In the genomic region with DNA sequence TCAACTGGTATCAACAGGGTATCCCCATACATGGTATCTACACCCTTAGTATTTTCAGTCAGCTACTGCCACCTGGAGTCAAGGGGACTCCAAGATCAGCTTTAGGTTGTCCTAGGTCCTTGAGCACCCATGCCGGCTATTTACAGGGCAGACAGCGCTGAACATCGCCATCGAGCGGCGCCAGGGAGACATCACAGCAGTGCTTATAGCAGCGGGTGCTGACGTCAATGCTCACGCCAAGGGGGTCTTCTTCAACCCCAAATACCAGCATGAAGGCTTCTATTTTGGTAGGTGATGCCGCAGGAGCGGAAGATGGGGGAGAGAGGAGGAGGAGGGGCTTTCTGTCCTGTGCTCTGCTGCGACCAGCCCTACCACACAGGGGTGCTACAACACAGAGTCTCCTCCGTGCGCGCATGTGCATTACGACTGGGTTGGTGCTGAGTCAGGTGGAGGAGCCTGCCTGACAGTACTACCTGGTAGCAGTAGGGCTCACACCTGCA, we compare ENCODE assay signal across 9 mouse cellular contexts. TPM values are rescaled to one million over a fixed set of nuclear protein-coding genes. Genes with fewer than 3 reads are reported as not detected.
DNase-seq lines count a peak whose midpoint lies in the region; ATAC-seq and TF ChIP-seq lines count a peak whose summit lies in the region.
"Had no signal": no experiment of that assay in that cellular context is flagged by ENCODE, and none has a peak within 500 bp of the region (broad histone marks: within the 10 kb centered on the region; RNA-seq: fewer than 3 reads in every experiment).

No protein-coding gene starts in this region.

- 1% methylated on average over 13 of the region's 16 CpGs for WGBS in embryonic facial prominence, embryonic 14.5 days
- 5% methylated on average over 16 of the region's 16 CpGs for WGBS in heart, embryonic 12.5 days
- 4% methylated on average over 16 of the region's 16 CpGs for WGBS in kidney, embryonic 16.5 days
- WGBS in limb, embryonic 15.5 days: 2% methylated on average over 16 of the region's 16 CpGs

- peak overlapping the region; percentile 25 for H3K4me3 ChIP-seq in embryonic facial prominence, embryonic 14.5 days (ENCODE audit: low read depth, low read length)
- peak overlapping the region; percentile 38 for H3K4me3 ChIP-seq in heart, embryonic 12.5 days
- peak overlapping the region; percentile 48 for H3K4me3 ChIP-seq in kidney, embryonic 16.5 days (ENCODE audit: low read length)
- peak overlapping the region; percentile 35 for H3K4me3 ChIP-seq in limb, embryonic 15.5 days
- peak overlapping the region; percentile 45 for H3K4me3 ChIP-seq in testis, adult 2 months (ENCODE audit: control insufficient read depth, low read depth, low read length)

- DNase-seq in urinary bladder, adult 18-20 months (ENCODE audit: low spot score in 2 of 2): peak; percentile 43 to 62
- no peak for DNase-seq in urinary bladder, postnatal 10 days (ENCODE audit: low spot score)
- peak; percentile 86 for DNase-seq in embryonic facial prominence, embryonic 14.5 days (ENCODE audit: low spot score)
- peak; percentile 70 for DNase-seq in naive thymus-derived CD4-positive, alpha-beta T cell, adult 2 months (ENCODE audit: low read depth)

- ATAC-seq in embryonic facial prominence, embryonic 14.5 days (ENCODE audit: low read depth): peak; percentile 87
- peak; percentile 64; the same call in 1 of the 2 replicates for ATAC-seq in heart, embryonic 12.5 days (ENCODE audit: insufficient number of reproducible peaks, low FRiP score)
- peak; percentile 81 for ATAC-seq in kidney, embryonic 16.5 days (ENCODE audit: low FRiP score, low TSS enrichment)
- ATAC-seq in limb, embryonic 15.5 days (ENCODE audit: insufficient number of reproducible peaks, low FRiP score, low TSS enrichment, low read depth): peak; percentile 59; the same call in 1 of the 2 replicates

- H3K4me1 ChIP-seq in embryonic facial prominence, embryonic 14.5 days (ENCODE audit: control insufficient read depth, insufficient read depth, low read length): no peaks in the 10 kb centered on the region; the same call in 1 of the 2 replicates
- H3K4me1 ChIP-seq in heart, embryonic 12.5 days (replicated peaks): peaks cover 16% of the 10 kb centered on the region
- H3K4me1 ChIP-seq in kidney, embryonic 16.5 days (ENCODE audit: insufficient read depth, low read length): peaks cover 19% of the 10 kb centered on the region
- H3K4me1 ChIP-seq in limb, embryonic 15.5 days: peaks cover 24% of the 10 kb centered on the region
- H3K4me1 ChIP-seq in testis, adult 2 months (ENCODE audit: control insufficient read depth, insufficient read depth, low read length): peaks cover 3% of the 10 kb centered on the region; the same call in 1 of the 2 replicates

- no peak overlapping the region for H3K27ac ChIP-seq in embryonic facial prominence, embryonic 14.5 days (replicated peaks; ENCODE audit: low read depth, low read length)
- no peak overlapping the region for H3K27ac ChIP-seq in heart, embryonic 12.5 days (ENCODE audit: poor library complexity, severe bottlenecking)
- no peak overlapping the region for H3K27ac ChIP-seq in kidney, embryonic 16.5 days (ENCODE audit: low read length)
- no peak overlapping the region for H3K27ac ChIP-seq in limb, embryonic 15.5 days
- H3K27ac ChIP-seq in testis, adult 2 months (ENCODE audit: control insufficient read depth, insufficient read depth, low read depth, low read length): no peak overlapping the region

- peak overlapping the region; percentile 48 for H3K4me2 ChIP-seq in embryonic facial prominence, embryonic 14.5 days (ENCODE audit: low read depth, low read length)
- H3K4me2 ChIP-seq in heart, embryonic 12.5 days: peak overlapping the region; percentile 66
- H3K4me2 ChIP-seq in kidney, embryonic 16.5 days (replicated peaks; ENCODE audit: low read depth, low read length): peak overlapping the region; percentile 59
- peak overlapping the region; percentile 52 for H3K4me2 ChIP-seq in limb, embryonic 15.5 days

- no peak overlapping the region for H3K9ac ChIP-seq in embryonic facial prominence, embryonic 14.5 days (ENCODE audit: low read depth, low read length)
- H3K9ac ChIP-seq in heart, embryonic 12.5 days: peak overlapping the region; percentile 41; the same call in 1 of the 2 replicates
- H3K9ac ChIP-seq in kidney, embryonic 16.5 days (replicated peaks; ENCODE audit: low read length): peak overlapping the region; percentile 20
- H3K9ac ChIP-seq in limb, embryonic 15.5 days: peak overlapping the region; percentile 33; the same call in 1 of the 2 replicates

- H3K9me3 ChIP-seq in embryonic facial prominence, embryonic 14.5 days (ENCODE audit: control insufficient read depth, low read length): no peaks in the 10 kb centered on the region
- no peaks in the 10 kb centered on the region for H3K9me3 ChIP-seq in heart, embryonic 12.5 days (replicated peaks)
- H3K9me3 ChIP-seq in kidney, embryonic 16.5 days (ENCODE audit: low read length): no peaks in the 10 kb centered on the region
- no peaks in the 10 kb centered on the region for H3K9me3 ChIP-seq in limb, embryonic 15.5 days
- H3K9me3 ChIP-seq: G1E had no signal

- H3K27me3 ChIP-seq in embryonic facial prominence, embryonic 14.5 days (replicated peaks; ENCODE audit: control insufficient read depth, insufficient read depth, low read length): no peaks in the 10 kb centered on the region
- H3K27me3 ChIP-seq in heart, embryonic 12.5 days (replicated peaks): no peaks in the 10 kb centered on the region
- H3K27me3 ChIP-seq in kidney, embryonic 16.5 days (ENCODE audit: insufficient read depth, low read length): no peaks in the 10 kb centered on the region
- H3K27me3 ChIP-seq in limb, embryonic 15.5 days: no peaks in the 10 kb centered on the region
- no peaks in the 10 kb centered on the region for H3K27me3 ChIP-seq in testis, adult 2 months (ENCODE audit: control insufficient read depth, insufficient read depth, low read length)

- TF ChIP-seq POLR2A in testis, adult 2 months (IDR thresholded peaks at IDR 0.05; ENCODE audit: control insufficient read depth, low read depth, low read length): no peak

- H3K36me3 ChIP-seq in embryonic facial prominence, embryonic 14.5 days (ENCODE audit: control insufficient read depth, insufficient read depth, low read length): no peaks in the 10 kb centered on the region
- H3K36me3 ChIP-seq in heart, embryonic 12.5 days: no peaks in the 10 kb centered on the region
- H3K36me3 ChIP-seq in kidney, embryonic 16.5 days (ENCODE audit: insufficient read depth, low read length): no peaks in the 10 kb centered on the region
- H3K36me3 ChIP-seq in limb, embryonic 15.5 days: no peaks in the 10 kb centered on the region
- no peaks in the 10 kb centered on the region for H3K36me3 ChIP-seq in testis, adult 2 months (ENCODE audit: control insufficient read depth, insufficient read depth, low read length)
- H3K36me3 ChIP-seq: G1E had no signal

- peak; percentile 49; the same call in 1 of the 2 replicates for TF ChIP-seq CTCF in testis, adult 2 months (IDR thresholded peaks at IDR 0.05; ENCODE audit: control insufficient read depth, insufficient read depth, insufficient replicate concordance, low read depth, low read length)

RNA-seq across cellular contexts. Expression of a gene that starts 14.4 kb away (rescaled TPM):
- polyA plus RNA-seq in embryonic facial prominence, embryonic 14.5 days (2014; fragmentation: Nextera tagmentation; extraction: Ambion mirVana): 0.26 and 0.28 TPM in 2 replicates
- polyA plus RNA-seq in heart, embryonic 12.5 days (2016; fragmentation: Nextera tagmentation; extraction: Ambion mirVana): 0.03 TPM in 2 replicates
- polyA plus RNA-seq in kidney, embryonic 16.5 days (2015; fragmentation: Nextera tagmentation; extraction: Ambion mirVana): 0.12 and 0.21 TPM in 2 replicates
- 0.88 and 0.92 TPM in 2 replicates for polyA plus RNA-seq in limb, embryonic 15.5 days (2015; fragmentation: Nextera tagmentation; extraction: Ambion mirVana)
- 0.04 and 0.05 TPM in 2 replicates for polyA plus RNA-seq in testis, adult 2 months (2012; rRNA removed)
- polyA plus RNA-seq: G1E had no signal

RNA-seq across cellular contexts. Expression of a gene that starts 47.5 kb away (rescaled TPM):
- 0.47 and 0.54 TPM in 2 replicates for polyA plus RNA-seq in embryonic facial prominence, embryonic 14.5 days (2014; fragmentation: Nextera tagmentation; extraction: Ambion mirVana)
- 0.05 TPM in 1 of 2 replicates, not detected in the other for polyA plus RNA-seq in heart, embryonic 12.5 days (2016; fragmentation: Nextera tagmentation; extraction: Ambion mirVana)
- 0.24 TPM in 1 of 2 replicates, not detected in the other for polyA plus RNA-seq in kidney, embryonic 16.5 days (2015; fragmentation: Nextera tagmentation; extraction: Ambion mirVana)
- polyA plus RNA-seq in limb, embryonic 15.5 days (2015; fragmentation: Nextera tagmentation; extraction: Ambion mirVana): 0.09 and 0.13 TPM in 2 replicates
- polyA plus RNA-seq in testis, adult 2 months (2012; rRNA removed): 0.17 and 1.6 TPM in 2 replicates
- polyA plus RNA-seq: G1E had no signal

RNA-seq across cellular contexts. Expression of a gene that starts 47.8 kb away (rescaled TPM):
- 2.4 and 2.9 TPM in 2 replicates for polyA plus RNA-seq in embryonic facial prominence, embryonic 14.5 days (2014; fragmentation: Nextera tagmentation; extraction: Ambion mirVana)
- not detected in 2 replicates for polyA plus RNA-seq in heart, embryonic 12.5 days (2016; fragmentation: Nextera tagmentation; extraction: Ambion mirVana)
- polyA plus RNA-seq in kidney, embryonic 16.5 days (2015; fragmentation: Nextera tagmentation; extraction: Ambion mirVana): 30.8 and 32.0 TPM in 2 replicates
- polyA plus RNA-seq in limb, embryonic 15.5 days (2015; fragmentation: Nextera tagmentation; extraction: Ambion mirVana): 0.74 and 2.0 TPM in 2 replicates
- polyA plus RNA-seq in testis, adult 2 months (2012; rRNA removed): 3.1 and 3.6 TPM in 2 replicates
- polyA plus RNA-seq: G1E had no signal

RNA-seq across cellular contexts. Expression of a gene that starts 48.0 kb away (rescaled TPM):
- not detected in 2 replicates for polyA plus RNA-seq in embryonic facial prominence, embryonic 14.5 days (2014; fragmentation: Nextera tagmentation; extraction: Ambion mirVana)
- not detected in 2 replicates for polyA plus RNA-seq in heart, embryonic 12.5 days (2016; fragmentation: Nextera tagmentation; extraction: Ambion mirVana)
- polyA plus RNA-seq in kidney, embryonic 16.5 days (2015; fragmentation: Nextera tagmentation; extraction: Ambion mirVana): not detected in 2 replicates
- polyA plus RNA-seq in limb, embryonic 15.5 days (2015; fragmentation: Nextera tagmentation; extraction: Ambion mirVana): not detected in 2 replicates
- polyA plus RNA-seq in testis, adult 2 months (2012; rRNA removed): 0.40 and 0.59 TPM in 2 replicates
- polyA plus RNA-seq: G1E had no signal

RNA-seq across cellular contexts. Expression of a gene that starts 48.0 kb away (rescaled TPM):
- polyA plus RNA-seq in embryonic facial prominence, embryonic 14.5 days (2014; fragmentation: Nextera tagmentation; extraction: Ambion mirVana): not detected in 2 replicates
- not detected in 2 replicates for polyA plus RNA-seq in heart, embryonic 12.5 days (2016; fragmentation: Nextera tagmentation; extraction: Ambion mirVana)
- polyA plus RNA-seq in kidney, embryonic 16.5 days (2015; fragmentation: Nextera tagmentation; extraction: Ambion mirVana): 0.27 and 0.29 TPM in 2 replicates
- polyA plus RNA-seq in limb, embryonic 15.5 days (2015; fragmentation: Nextera tagmentation; extraction: Ambion mirVana): not detected in 2 replicates
- polyA plus RNA-seq in testis, adult 2 months (2012; rRNA removed): 6.1 and 8.5 TPM in 2 replicates
- polyA plus RNA-seq: G1E had no signal
